Mouse (Mus musculus) adrenal gland, adult (tissue): Measurements from ENCODE around the gene Fxyd4.

Experiments used
- DNase-seq, 2 experiments: peaks; one replicate each; pipeline ENCODE4 v3.0.0; 2022 to 2023; ENCODE audit warnings: low spot score in 1 of 2; ENCODE audit not compliant: inconsistent age in 2 of 2

Gene Fxyd4

DNA sequence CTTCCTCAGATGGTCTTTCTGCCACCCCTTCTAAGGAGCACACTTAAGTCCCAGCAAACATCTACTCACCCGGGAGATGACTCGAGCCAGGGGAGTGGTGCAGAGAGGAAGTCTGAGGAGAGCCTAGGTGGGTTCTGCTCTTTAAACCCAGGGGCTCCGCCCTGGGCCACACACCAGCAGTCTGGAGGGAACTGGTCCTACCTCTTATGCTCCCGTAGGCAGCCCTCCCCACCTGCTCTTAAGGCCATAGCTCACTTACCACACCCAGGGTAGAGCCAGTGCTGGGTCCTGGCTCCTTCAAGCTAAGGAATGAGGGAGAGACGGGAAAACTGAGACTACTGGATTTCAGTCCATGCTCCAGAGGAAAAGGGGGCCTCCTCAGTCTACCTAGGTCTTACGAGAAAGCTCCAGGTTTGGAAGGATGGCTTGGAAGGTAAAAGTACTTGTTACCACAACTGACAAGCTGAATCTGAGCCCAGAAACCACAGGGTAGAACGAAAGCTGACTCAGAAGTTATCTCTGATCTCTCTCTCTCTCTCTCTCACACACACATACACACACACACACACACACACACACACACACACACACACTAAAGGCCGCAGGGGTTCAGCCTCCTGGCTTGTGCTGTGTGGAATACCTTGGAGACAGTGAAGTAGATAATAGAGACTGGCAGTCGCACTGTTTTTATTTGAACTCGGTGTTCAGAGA, at the start of gene Fxyd4:
Gene Fxyd4, minus strand, starts transcription at position 471 of the 711 bp plus-strand sequence.
- DNase-seq, result no peak

DNA sequence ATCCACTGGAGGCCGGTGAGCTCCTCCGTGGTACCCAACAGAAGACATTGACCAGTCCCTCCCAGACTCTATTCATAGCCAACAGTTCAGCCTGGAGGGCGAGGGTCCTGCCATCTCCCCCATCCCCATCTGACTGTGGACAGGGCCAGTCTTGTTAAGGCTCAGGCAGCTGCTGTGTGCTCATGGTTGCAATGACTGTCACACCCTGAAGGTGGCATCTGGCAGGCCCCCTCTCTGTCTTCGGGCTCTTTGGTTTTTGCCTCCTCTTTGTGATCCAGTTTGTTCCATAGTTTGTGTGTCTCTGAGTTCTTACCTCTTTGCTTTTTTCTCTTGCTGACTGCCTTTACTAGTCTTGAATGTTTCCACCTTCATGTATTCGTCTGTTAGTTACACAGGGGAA, 49.7 kb upstream of the Fxyd4 start:
- no peak for DNase-seq

GRCm38 (mm10) chr6:117966729-117967128, 29.2 kb upstream of the Fxyd4 start:
- no peak for DNase-seq

DNA sequence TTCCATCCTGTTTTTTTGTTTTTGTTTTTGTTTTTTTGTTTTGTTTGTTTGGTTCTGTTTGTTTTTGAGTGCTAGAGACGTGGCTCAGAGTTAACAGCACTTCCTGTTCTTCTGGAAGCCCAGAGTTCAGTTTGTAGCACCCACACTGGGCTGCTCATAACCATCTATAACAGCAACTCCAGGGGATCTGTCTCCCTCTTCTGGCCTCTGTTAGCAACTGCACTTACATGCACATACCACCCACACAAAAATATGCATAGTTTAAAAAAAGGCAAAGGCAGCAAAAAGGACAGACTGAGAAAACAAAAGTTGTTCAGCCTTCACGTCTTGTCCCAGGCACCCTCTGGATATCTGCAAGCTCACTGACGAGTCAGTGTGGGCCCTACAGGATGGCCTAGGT, 25.7 kb upstream of the Fxyd4 start:
- DNase-seq, result no peak

DNA sequence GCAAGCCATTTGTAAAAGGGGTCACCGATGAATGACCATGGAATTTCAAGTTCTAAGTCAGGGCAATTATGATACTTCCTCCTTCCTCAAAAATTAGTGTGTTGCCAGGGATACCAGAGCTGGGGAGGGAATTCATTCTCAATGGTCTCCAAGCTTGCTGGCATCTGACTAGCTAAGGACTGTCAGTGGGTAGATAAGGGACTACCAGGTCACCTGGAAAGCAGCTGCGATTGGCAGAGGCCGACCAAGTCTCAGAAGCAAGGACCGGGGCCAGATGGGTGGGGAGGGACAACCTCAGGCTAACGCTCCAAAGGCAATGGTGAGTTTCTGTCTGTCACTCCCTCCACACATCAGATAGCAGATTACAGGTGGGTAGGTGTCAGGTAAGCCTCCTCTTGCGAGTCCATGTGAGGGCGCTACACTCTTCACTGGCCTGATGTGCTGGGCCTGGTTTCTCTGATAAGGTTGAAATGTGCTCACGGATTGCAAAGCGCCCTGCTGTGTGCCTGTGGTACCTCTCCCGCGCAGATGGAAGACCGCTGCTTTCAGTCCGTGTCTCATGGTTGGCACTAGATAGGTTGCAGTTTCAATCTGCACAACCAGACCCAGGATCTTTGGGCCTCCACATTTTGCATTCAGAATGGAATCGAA, 19.5 kb upstream of the Fxyd4 start:
- peak in 1 of 2 experiments; percentile 50 for DNase-seq

DNA sequence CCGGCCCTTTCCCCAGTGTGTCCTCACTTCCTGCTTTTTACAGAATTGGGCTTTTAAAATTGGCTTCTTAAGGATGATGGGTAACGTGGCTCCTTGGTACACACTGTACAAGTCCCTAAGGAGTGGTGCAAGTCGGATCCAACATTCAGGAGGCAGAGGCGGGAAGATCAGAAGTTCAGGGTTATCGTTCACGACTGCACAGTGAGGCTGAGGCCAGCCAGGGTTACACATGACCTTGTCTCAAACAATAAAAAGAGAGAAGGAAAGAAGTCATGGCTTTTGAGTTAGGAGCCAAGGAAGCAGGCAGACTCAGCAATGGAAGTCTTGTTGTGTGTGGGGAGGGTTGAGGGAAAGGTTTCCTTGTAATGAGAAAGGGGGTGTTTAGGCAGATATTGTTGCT, 18.7 kb upstream of the Fxyd4 start:
- DNase-seq, result peak; percentile 50 to 71

DNA sequence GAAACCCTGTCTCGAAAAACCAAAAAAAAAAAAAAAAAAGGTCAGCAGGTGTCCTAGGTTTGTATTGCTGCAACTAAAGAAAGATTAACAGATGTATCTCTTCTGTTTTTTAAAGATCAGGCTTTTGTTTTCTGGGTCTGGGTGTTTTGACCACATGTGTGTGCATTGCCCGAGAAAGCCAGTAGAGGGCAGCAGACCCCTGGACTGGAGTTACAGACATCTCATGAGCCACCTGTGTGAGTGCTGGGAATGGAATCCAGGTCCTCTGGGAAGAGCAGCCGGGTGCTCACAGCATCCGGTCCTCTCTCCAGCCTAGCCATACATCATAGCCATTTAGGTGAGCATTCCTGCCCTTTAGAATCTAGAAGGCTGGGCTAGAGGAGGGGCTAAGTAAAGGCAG, 14.8 kb upstream of the Fxyd4 start:
- DNase-seq, result no peak

DNA sequence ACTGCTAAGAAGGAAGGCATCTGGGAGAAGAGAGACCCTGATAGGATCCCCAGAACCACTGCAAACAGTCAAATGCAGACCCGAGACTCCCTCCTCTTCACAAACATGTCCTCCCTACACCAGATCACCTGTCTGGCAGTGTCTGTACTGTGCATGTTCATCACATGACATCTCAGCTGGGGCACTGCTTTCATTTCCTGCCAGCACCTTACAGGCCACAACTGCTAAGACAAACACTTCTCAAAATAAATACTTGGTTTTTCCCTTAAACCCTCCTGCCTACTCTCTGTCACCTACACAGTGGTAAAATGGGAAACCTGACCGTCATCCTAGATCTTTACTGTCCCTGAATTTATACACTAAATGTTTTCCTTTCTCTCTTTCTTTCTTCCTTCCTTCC, 6.4 kb upstream of the Fxyd4 start:
- no peak for DNase-seq

GRCm38 (mm10) chr6:117942769-117943168, 5.3 kb upstream of the Fxyd4 start:
- DNase-seq, result no peak

DNA sequence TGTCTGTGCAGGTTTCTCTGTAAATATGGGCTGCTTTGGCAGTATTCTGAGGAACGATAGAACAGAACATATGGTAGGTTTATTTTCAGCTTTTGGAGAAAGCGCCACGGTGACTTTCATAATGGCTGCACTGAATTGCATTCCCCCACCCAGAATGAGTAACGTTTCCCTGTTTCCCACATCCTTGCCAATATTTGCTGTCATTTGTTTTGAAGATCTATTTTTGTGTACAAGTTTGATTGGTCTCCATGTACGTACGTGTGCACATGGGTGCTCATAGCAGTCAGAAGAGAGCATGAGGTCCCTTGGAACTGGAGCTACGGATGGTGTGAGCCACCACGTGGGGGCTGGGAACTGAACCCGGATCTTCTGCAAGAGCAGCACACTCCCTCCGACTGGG, 1.5 kb upstream of the Fxyd4 start:
- no peak for DNase-seq

GRCm38 (mm10) chr6:117935681-117936612, 1.5 kb downstream of the Fxyd4 start:
- DNase-seq, result no peak

- DNase-seq, result no peak
Measured at GRCm38 (mm10) chr6:117934301-117934700, 3.2 kb downstream of the Fxyd4 start.

DNA sequence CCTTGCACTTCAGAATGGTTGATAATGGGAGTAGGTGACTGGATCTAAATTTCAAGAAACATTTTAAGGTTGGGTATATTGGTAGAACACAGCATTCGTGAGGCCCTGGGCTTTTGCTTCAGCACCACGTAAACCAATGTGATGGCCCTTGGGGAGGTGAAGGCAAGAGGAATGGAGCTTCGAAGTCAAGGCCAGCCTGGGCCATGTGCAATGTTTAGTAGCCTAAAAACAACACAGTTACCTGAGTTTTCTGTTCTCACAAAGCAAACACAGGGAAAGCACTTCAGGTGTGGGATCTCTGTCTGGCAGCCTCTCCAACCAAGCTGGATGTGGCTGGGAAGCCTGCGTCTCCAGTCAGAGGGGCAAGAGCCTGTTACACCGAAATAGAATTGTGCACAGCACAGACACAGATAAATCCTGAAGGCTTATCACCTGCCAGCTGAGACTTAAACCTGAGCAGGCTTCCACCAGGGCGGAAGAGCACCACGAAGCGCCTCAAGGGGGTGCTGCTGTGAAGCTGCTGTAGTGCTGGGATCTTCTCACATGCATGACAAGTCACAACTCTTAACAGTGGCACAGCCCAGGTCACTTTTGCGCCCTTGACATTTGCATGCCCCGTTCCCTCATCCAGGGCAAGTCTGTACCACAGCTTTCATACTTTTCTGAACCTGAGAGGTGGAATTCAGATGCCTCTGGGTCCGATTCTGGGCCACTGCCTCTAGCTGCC, 5.0 kb downstream of the Fxyd4 start:
- peak; percentile 73 to 81 for DNase-seq

DNA sequence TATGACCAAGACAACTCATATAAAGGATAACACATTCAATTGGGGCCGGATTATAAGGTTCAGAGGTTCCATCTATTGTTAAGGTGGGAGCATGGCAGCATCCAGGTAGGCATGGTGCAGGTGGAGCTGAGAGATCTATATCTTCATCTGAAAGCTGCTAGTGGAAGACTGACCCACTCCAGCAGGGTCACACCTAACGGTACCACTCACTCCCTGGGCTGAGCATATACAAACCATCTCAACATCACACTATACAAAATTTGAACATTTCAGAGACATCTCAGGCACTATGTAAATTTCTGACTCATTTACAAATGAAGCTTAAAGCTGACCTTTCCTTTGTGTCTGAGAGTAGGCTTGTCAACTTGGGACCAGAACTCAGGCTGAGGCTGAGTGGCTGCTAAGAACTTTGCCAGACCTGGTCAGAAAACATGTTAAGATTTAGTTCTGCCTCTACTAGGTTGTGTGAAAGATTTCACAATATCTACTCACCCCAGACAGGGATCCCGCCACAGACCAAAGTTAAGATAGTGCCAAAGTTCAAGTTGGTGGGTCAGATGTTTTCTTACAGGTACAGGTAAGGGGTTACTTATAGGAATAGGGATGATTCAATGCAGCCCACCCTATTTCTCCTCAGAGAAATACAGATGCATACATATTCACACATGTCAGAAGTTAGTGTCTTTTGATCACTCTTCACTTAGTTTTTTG, 7.4 kb downstream of the Fxyd4 start:
- no peak for DNase-seq

DNA sequence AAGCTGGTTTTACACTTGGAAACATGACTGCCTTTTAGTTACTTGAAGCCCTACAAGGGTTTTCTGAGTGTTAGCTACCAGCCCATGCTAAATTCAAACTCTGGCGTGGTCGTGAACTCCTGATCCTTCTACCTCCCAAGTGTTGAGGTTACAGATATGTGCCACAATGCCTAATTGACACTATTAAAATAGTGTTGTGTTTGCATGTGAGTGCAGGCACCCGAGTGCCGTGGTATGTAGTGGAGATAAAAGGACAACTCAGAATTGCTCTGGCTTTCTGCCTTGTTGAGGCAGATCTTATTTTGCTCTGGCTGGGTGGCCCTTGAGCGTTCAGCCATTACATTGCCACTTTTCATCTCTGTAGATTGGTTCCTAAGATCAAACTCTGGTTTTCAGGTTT, 8.7 kb downstream of the Fxyd4 start:
- no peak for DNase-seq

- DNase-seq, result no peak
Measured at GRCm38 (mm10) chr6:117927955-117928354, 9.5 kb downstream of the Fxyd4 start.

- DNase-seq, result no peak
Measured at GRCm38 (mm10) chr6:117926871-117927491, 10.5 kb downstream of the Fxyd4 start.

- DNase-seq, result no peak
Measured at GRCm38 (mm10) chr6:117922041-117922440, 15.5 kb downstream of the Fxyd4 start.

- DNase-seq, result peak; percentile 34 to 80
Measured at GRCm38 (mm10) chr6:117920659-117921640, 16.5 kb downstream of the Fxyd4 start.
